Mouse (Mus musculus) embryonic facial prominence, embryonic 12.5 days (tissue): ENCODE measurements around the gene Nupr1. TPM values are rescaled to one million over a fixed set of nuclear protein-coding genes. Genes with fewer than 3 reads are reported as not detected.

ENCODE experiments used
- ATAC-seq: fragments of 200-750 bp; cut with Nextera tagmentation; 2 replicates; pipeline ENCODE4 v1.8.0; 2017; ENCODE audit not compliant: insufficient number of reproducible peaks, insufficient read depth, low FRiP score, low TSS enrichment
- H3K27ac ChIP-seq: fragments of 300-500 bp; sonication (generic); 2 replicates; pipeline ENCODE4 v1.5.1; 2016; ENCODE audit warnings: mild to moderate bottlenecking
- H3K27me3 ChIP-seq: fragments of 300-500 bp; sonication (generic); 2 replicates; pipeline ENCODE4 v1.6.1; 2016; ENCODE audit warnings: mild to moderate bottlenecking, moderate library complexity
- H3K36me3 ChIP-seq: fragments of 300-500 bp; sonication (generic); 2 replicates; pipeline ENCODE4 v1.6.1; 2016; ENCODE audit warnings: mild to moderate bottlenecking
- H3K4me1 ChIP-seq: fragments of 300-500 bp; sonication (generic); 2 replicates; pipeline ENCODE4 v1.6.1; 2016
- H3K4me2 ChIP-seq: fragments of 300-500 bp; sonication (generic); replicated peaks from 2 replicates; pipeline ENCODE4 v1.6.1; 2016; ENCODE audit warnings: mild to moderate bottlenecking, moderate library complexity
- H3K4me3 ChIP-seq: fragments of 300-500 bp; sonication (generic); 2 replicates; pipeline ENCODE4 v1.5.1; 2016; ENCODE audit warnings: mild to moderate bottlenecking
- H3K9ac ChIP-seq: fragments of 300-500 bp; sonication (generic); 2 replicates; pipeline ENCODE4 v1.6.1; 2016; ENCODE audit warnings: mild to moderate bottlenecking, moderate library complexity
- H3K9me3 ChIP-seq: fragments of 300-500 bp; sonication (generic); 2 replicates; pipeline ENCODE4 v1.6.1; 2016; ENCODE audit warnings: mild to moderate bottlenecking, moderate library complexity
- WGBS: fragments of 180-500 bp; shearing (Covaris S2); methylation state at CpG from one replicate; pipeline ENCODE4 v1.1.7; 2016; 5-methylcytosine and 5-hydroxymethylcytosine counted together
- polyA plus RNA-seq: library from polyadenylated mRNA; unstranded; fragments of >200 nt; fragmentation: Nextera tagmentation; extraction: Ambion mirVana; gene quantifications from 2 replicates; pipeline ENCODE4 v1.2.1, GENCODE M21; 2016

Nupr1 gene
- polyA plus RNA-seq, 1 experiment from 2014 or later, result 5.6 TPM

GRCm38 (mm10) chr7:126619559-126620275 is 10.9 kb downstream of the Nupr1 start:
- 65% methylated on average over 10 of the region's 10 CpGs for WGBS
- Histone ChIP-seq H3K4me2 (no peak overlapping the region), H3K36me3 (no peaks in the 10 kb centered on the region), H3K4me1 (no peaks in the 10 kb centered on the region), H3K27ac (no peak overlapping the region), H3K4me3 (no peak overlapping the region), H3K9me3 (no peaks in the 10 kb centered on the region), H3K9ac (no peak overlapping the region), H3K27me3 (no peaks in the 10 kb centered on the region)
- ATAC-seq, result no peak

GRCm38 (mm10) chr7:126616707-126617106 is 14.0 kb downstream of the Nupr1 start:
- Histone ChIP-seq H3K9ac (no peak overlapping the region), H3K27me3 (no peaks in the 10 kb centered on the region), H3K27ac (no peak overlapping the region), H3K4me2 (no peak overlapping the region), H3K36me3 (no peaks in the 10 kb centered on the region), H3K4me3 (no peak overlapping the region), H3K9me3 (no peaks in the 10 kb centered on the region), H3K4me1 (no peaks in the 10 kb centered on the region)
- WGBS, result 78% methylated on average over 3 of the region's 3 CpGs
- no peak for ATAC-seq

DNA sequence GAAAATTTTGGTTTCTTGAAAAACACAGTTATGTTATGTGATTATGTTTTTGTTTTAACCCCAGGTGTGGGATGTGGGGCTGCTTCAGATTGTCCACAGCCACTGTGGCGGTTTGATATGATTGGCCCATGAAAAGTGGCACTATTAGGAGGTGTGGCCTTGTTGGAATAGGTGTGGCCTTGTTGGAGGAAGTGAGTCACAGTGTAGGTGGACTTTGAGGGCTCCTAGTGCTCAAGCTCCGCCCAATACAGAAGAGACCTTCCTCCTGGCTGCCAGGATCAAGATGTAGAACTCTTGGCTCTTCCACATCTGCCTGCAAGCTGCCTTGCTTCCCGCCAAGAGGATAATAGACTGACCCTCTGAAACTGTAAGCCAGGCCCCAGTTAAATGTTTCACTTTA is 17.9 kb downstream of the Nupr1 start:
- Histone ChIP-seq H3K27ac (no peak overlapping the region), H3K4me2 (no peak overlapping the region), H3K27me3 (no peaks in the 10 kb centered on the region), H3K36me3 (no peaks in the 10 kb centered on the region), H3K9me3 (no peaks in the 10 kb centered on the region), H3K9ac (no peak overlapping the region), H3K4me1 (no peaks in the 10 kb centered on the region), H3K4me3 (no peak overlapping the region)
- ATAC-seq, result no peak
- 76% methylated on average over 3 of the region's 3 CpGs for WGBS

DNA sequence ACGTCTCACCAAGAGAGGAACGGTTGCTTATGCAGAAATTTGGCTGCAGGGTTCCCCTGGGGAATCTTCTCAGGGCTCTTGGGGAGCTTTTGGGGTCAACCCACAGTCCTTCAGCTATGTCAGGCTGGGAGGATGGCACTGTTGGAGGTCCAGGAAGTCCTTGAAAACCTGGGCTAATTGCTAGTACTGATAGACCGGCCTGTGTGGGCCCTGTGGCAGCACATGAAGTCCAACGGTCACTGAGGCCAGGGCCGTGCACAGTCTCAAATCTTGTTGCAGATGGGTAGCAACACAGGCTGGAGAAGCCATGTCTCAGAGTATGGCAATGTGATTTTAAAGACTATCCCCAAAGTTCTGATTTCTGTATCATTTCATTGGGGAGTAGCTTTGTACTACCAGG is 22.9 kb downstream of the Nupr1 start:
- H3K4me1 ChIP-seq, result no peaks in the 10 kb centered on the region; the same call in 1 of the 2 replicates
- no peaks in the 10 kb centered on the region for H3K27me3 ChIP-seq
- no peak overlapping the region for H3K4me2 ChIP-seq
- no peak overlapping the region for H3K4me3 ChIP-seq
- no peaks in the 10 kb centered on the region for H3K9me3 ChIP-seq
- H3K36me3 ChIP-seq, result no peaks in the 10 kb centered on the region
- no peak for ATAC-seq
- no peak overlapping the region for H3K9ac ChIP-seq
- 82% methylated on average over 5 of the region's 5 CpGs for whole genome bisulfite sequencing
- no peak overlapping the region for H3K27ac ChIP-seq

DNA sequence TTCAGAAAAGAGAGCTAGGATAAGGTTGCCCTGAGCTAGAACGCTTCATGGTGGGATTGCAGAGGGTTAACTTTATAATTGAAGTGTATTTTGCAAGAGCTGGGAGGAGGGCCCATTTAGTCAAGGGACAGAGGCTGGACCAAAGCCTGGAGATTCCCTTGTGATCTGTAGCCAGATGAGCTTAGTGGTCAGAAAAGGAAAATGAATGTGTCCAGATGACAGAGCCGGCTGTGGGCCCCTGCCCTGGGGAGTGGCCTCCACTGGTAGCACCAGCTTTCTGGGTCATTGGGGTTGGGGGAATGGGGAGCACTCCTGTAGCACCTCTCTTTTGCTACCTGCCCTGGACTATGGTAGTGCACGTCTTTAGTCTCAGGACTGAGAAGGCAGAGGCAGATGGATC is 23.6 kb downstream of the Nupr1 start:
- H3K36me3 ChIP-seq, result no peaks in the 10 kb centered on the region
- H3K9ac ChIP-seq, result no peak overlapping the region
- H3K27ac ChIP-seq, result no peak overlapping the region
- no peak for ATAC-seq
- 66% methylated on average over 3 of the region's 3 CpGs for WGBS
- H3K4me3 ChIP-seq, result no peak overlapping the region
- H3K4me1 ChIP-seq, result no peaks in the 10 kb centered on the region; the same call in 1 of the 2 replicates
- H3K27me3 ChIP-seq, result no peaks in the 10 kb centered on the region
- no peak overlapping the region for H3K4me2 ChIP-seq
- no peaks in the 10 kb centered on the region for H3K9me3 ChIP-seq

DNA sequence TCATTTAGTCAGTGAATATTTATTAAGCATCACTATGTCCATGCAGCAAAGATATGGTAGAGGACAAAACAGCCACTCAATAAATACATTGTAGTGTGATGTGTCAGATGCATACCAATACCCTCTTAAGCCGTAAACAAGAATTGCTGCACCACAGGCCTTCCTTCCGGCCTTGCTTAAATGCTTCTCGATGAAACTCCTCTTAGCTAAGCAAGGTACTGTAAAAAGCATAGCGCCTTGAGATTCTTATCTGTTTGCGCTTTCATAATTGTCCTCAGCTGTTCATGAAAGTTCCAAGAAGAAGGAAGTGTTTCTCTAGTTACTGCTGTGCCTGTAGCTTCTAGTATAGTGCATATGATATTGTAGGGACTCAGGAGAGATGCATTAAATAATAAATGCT is 24.1 kb downstream of the Nupr1 start:
- Histone ChIP-seq H3K4me3 (no peak overlapping the region), H3K9ac (no peak overlapping the region), H3K9me3 (no peaks in the 10 kb centered on the region), H3K27ac (no peak overlapping the region), H3K4me2 (no peak overlapping the region), H3K4me1 (no peaks in the 10 kb centered on the region; the same call in 1 of the 2 replicates), H3K27me3 (no peaks in the 10 kb centered on the region), H3K36me3 (no peaks in the 10 kb centered on the region)
- no peak for ATAC-seq
- 76% methylated on average over 5 of the region's 5 CpGs for WGBS

- no peaks in the 10 kb centered on the region for H3K9me3 ChIP-seq
- H3K27ac ChIP-seq, result no peak overlapping the region
- no peak overlapping the region for H3K9ac ChIP-seq
- ATAC-seq, result no peak
- no peaks in the 10 kb centered on the region for H3K27me3 ChIP-seq
- WGBS, result 85% methylated on average over 3 of the region's 3 CpGs
- H3K4me3 ChIP-seq, result no peak overlapping the region
- H3K36me3 ChIP-seq, result no peaks in the 10 kb centered on the region
- H3K4me1 ChIP-seq, result no peaks in the 10 kb centered on the region; the same call in 1 of the 2 replicates
- no peak overlapping the region for H3K4me2 ChIP-seq
Observed at GRCm38 (mm10) chr7:126602650-126603049, 28.0 kb downstream of the Nupr1 start.

GRCm38 (mm10) chr7:126601896-126602295 is 28.8 kb downstream of the Nupr1 start:
- Histone ChIP-seq H3K4me2 (no peak overlapping the region), H3K36me3 (no peaks in the 10 kb centered on the region), H3K4me1 (no peaks in the 10 kb centered on the region; the same call in 1 of the 2 replicates), H3K27ac (no peak overlapping the region), H3K9ac (no peak overlapping the region), H3K9me3 (no peaks in the 10 kb centered on the region), H3K27me3 (no peaks in the 10 kb centered on the region), H3K4me3 (no peak overlapping the region)
- 47% methylated on average over 5 of the region's 5 CpGs for WGBS
- no peak for ATAC-seq

GRCm38 (mm10) chr7:126598919-126599318 is 31.7 kb downstream of the Nupr1 start:
- 0 out of 2 replicates have a peak, but pooled peaks cover 8% of the 10 kb centered on the region for H3K27me3 ChIP-seq
- no peak overlapping the region for H3K4me3 ChIP-seq
- H3K36me3 ChIP-seq, result no peaks in the 10 kb centered on the region
- no peaks in the 10 kb centered on the region for H3K4me1 ChIP-seq
- no peak overlapping the region for H3K4me2 ChIP-seq
- 81% methylated on average over 6 of the region's 6 CpGs for WGBS
- no peak overlapping the region for H3K9ac ChIP-seq
- no peak overlapping the region for H3K27ac ChIP-seq
- no peaks in the 10 kb centered on the region for H3K9me3 ChIP-seq
- no peak for ATAC-seq

GRCm38 (mm10) chr7:126596414-126596813 is 34.2 kb downstream of the Nupr1 start:
- no peak for ATAC-seq
- no peaks in the 10 kb centered on the region for H3K36me3 ChIP-seq
- 65% methylated on average over 6 of the region's 6 CpGs for WGBS
- no peak overlapping the region for H3K4me3 ChIP-seq
- 0 out of 2 replicates have a peak, but pooled peaks cover 10% of the 10 kb centered on the region for H3K27me3 ChIP-seq
- no peaks in the 10 kb centered on the region for H3K4me1 ChIP-seq
- H3K27ac ChIP-seq, result no peak overlapping the region
- no peaks in the 10 kb centered on the region for H3K9me3 ChIP-seq
- H3K4me2 ChIP-seq, result no peak overlapping the region
- no peak overlapping the region for H3K9ac ChIP-seq

DNA sequence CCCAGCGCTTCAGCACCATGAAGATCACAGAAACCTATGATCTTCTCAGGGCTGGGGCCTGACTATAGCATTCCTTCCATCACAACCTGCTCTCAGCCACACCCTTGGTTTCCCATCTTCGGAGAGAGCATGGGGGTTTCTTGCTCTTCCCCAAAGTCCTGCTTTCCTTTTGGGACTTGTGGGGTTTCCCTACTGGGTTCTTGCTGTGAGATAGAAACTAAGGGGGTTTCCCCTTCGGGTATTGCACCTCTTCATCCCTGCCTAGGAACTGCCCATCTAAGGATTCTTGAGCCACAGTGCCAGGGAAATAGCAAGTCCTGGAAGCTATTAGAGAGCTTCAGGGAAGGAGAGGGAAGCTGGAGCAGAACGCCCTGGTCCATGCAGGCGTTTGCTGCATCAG is 34.8 kb downstream of the Nupr1 start:
- Histone ChIP-seq H3K9ac (no peak overlapping the region), H3K36me3 (no peaks in the 10 kb centered on the region), H3K9me3 (no peaks in the 10 kb centered on the region), H3K27ac (no peak overlapping the region), H3K27me3 (0 out of 2 replicates have a peak, but pooled peaks cover 10% of the 10 kb centered on the region), H3K4me2 (no peak overlapping the region), H3K4me3 (no peak overlapping the region), H3K4me1 (no peaks in the 10 kb centered on the region)
- WGBS, result 75% methylated on average over 5 of the region's 5 CpGs
- no peak for ATAC-seq

DNA sequence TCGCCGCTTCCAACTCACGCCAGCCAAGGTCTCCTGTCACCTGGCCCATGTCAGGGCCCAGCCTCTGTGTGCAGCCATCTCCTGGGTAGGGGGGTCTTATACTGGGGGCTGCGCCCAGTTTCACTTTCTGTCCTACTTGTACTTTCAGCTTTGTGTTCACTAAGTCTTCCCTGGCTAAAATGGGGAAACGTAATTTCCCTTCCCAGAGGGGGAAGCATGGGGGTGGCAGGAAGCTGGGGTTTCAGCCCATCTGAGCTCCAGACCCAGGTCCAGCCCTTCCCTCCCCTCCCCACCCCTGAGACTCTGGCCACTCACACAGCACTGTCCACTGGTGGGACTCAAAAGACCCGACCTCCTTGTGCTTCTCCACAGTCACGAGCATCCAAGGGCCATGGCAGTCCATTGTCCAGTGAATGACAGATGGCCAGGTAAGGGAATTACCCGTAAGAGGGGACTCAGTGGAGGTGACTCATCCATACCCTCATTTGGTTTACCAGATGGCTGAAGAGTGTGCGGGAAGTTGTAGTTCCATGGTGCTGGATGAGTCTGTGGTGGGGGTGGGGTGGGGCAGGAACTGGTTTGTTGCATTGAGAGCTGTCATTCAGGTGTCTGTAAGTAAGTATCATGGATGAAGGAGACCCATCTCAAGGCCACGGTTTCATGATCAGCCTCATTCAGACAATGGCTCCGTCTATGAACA is 35.6 kb downstream of the Nupr1 start, which contains the start of gene Il27:
Gene Il27 (minus strand): TSS at position 80 of the 700 bp plus-strand sequence.
- no peak within 1 kb of the TSS for H3K4me2 ChIP-seq
- 78% methylated on average over 11 of the region's 11 CpGs for WGBS
- no peak within 1 kb of the TSS for H3K27ac ChIP-seq
- no peak within 1 kb of the TSS for H3K9ac ChIP-seq
- H3K9me3 ChIP-seq, result no peaks in the 10 kb centered on the region
- H3K4me1 ChIP-seq, result no peaks in the 10 kb centered on the region
- H3K27me3 ChIP-seq, result 0 out of 2 replicates have a peak, but pooled peaks cover 10% of the 10 kb centered on the region
- ATAC-seq, result no peak
- H3K36me3 ChIP-seq, result no peaks in the 10 kb centered on the region
- no peak within 1 kb of the TSS for H3K4me3 ChIP-seq
